Mouse (Mus musculus): Measurements from ENCODE around the gene Gadd45gip1.
"Not testable (repeated sequence)": the region's sequence is repeated elsewhere in the genome, so short reads cannot be mapped to it uniquely, and the experiment has no call there.

Gadd45gip1 gene

DNA sequence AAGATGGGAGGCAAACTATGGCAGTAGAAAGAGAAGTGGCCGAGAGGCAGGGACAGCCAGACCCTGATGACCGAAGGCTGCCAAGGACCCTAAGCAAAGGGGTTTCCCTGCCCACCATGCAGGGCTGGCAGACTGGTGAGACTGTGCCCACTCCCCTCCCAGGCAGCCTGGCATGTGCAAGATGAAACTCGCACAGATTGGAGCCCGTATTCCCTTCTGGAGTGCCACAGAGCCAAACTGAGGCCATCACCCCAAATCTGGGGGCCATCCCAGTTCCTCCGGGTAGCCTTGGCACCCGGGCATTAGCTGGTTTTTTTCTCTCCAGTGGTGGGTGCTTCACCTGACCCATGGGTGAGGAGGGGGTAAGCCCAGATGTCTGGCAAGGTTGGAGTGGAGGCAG is 33.4 kb upstream of the Gadd45gip1 start:
- no peak for DNase-seq

DNA sequence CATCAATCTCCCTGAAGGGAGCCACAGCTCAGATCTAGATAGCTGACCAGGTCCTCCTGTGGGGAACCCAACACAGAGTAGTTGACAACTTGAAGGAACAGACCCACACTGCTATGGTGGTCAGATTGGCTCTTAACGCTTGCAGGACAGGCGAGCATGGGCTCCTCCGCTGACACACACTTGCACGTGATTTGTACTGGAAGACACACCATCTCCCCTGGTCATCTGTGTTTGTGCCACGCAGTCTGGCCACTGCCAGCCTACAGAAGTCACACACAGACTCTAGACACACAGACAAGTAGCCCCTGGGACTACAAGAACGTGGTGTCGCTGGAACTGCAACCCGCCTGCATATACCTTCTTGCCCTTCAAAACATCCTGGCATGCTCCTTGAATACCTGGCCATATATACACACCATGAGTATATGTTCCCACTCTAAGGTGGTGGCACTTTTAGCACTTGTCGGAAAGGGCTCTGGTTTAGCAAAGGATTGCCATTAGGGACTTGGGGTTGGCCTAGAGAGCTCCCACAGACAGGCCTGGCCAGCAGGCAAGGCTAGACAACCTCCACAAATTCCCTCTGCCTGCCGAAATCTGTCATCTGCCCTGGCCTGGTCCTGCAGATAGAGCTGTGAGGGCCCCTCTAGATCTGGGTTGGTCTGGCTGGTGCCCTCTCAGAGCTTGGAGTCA is 32.7 kb upstream of the Gadd45gip1 start:
- DNase-seq, result no peak

DNA sequence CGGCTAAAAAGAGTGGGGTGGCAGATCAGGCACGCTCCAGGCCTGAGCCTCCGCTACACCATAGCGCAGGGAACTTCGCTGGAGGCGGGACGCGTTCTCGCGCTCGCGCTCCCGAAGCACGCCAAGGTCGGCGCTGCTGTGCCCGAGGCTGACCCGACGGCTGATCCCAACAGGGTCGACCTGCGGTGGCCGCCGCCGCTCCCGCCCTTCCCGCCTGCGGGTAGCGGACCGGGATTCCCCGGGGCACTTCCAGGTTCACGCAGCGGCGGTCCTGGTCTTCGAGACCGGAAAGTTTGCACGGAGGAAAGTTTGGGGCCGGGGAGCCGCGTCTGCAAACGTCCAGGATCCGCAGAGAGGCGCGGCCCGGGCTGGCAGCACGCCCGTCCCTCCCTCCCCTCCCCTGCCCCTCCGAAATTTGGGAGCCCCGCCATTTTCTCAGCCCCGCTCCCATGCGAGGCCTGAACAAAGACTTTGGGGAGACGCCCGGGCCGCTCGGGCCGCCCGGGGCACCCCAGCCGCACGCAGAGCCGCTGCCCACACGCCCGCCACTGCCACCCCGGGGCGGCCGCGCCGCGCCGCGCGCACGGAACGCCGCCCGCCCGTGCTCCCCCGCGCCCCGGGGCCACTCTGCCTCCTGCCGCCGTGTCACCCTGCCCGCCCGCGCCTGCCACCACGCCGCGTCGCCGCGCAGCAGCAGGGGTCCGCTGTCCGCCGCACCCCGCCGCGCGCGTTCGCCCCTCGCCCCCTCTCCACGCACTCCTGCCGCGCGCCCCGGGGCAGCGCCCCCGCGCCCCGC is 32.0 kb upstream of the Gadd45gip1 start:
- DNase-seq, result peak; percentile 56 to 57

DNA sequence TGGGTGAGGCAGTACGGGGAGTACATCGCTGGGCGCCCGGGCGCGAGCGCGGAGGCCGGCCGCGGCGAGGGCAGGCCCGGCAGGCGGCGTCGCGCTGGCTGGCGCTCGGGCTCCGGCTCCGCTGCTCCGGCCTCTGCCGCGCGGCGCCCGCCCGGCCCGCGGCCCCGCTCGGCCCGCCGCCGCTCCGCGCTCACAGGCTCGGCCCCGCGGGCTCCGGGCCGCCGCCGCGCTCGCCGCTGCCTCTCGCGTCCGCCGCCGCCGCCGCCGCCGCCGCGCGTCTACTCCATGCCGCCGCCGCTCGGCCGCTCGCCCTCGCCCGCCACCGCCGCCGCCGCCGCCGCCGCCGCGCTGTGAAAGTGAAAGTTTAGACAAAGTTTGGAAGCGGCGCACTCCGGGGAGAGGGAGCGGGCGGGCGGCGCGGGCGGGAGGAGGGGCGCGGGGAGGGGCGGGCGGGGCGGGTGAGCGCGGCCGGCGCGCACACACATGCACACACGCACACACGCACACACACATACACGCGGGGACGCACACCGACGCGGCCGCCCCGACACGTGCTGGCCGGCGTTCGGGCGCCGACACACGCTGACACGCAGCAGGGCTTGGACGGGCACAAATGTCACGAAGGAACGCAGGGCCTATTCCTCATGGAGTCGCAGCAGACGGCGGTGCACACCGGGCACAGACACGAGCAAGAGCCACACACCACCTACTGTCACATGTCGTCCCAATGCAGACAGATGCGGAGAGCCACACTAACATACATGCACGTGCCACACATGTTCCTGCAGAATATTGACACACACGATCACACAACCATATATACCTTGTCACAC is 31.1 kb upstream of the Gadd45gip1 start, which contains the start of gene Nfix:
Gene Nfix (minus strand): TSS at position 346 of the 833 bp plus-strand sequence.
- DNase-seq, result peak; percentile 81 to 83

DNA sequence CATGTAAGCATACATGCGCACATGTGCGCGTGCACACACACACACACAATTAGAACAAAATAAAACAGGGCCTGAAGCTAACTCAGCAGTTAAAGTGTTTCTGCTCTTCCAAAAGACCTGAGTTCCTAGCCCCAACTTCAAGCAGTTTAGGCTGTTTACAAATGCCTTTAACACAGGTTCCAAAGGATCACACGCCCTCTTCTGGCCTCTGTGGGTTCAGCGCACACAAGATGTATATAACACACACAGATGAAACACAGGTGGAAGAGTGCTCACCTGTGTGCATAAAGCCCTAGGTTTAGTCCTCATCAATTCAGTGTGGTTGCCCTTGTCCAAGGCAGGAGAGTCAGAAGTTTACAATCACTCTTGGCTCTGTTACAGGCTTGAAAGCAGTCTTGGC is 25.3 kb upstream of the Gadd45gip1 start:
- no peak for DNase-seq

DNA sequence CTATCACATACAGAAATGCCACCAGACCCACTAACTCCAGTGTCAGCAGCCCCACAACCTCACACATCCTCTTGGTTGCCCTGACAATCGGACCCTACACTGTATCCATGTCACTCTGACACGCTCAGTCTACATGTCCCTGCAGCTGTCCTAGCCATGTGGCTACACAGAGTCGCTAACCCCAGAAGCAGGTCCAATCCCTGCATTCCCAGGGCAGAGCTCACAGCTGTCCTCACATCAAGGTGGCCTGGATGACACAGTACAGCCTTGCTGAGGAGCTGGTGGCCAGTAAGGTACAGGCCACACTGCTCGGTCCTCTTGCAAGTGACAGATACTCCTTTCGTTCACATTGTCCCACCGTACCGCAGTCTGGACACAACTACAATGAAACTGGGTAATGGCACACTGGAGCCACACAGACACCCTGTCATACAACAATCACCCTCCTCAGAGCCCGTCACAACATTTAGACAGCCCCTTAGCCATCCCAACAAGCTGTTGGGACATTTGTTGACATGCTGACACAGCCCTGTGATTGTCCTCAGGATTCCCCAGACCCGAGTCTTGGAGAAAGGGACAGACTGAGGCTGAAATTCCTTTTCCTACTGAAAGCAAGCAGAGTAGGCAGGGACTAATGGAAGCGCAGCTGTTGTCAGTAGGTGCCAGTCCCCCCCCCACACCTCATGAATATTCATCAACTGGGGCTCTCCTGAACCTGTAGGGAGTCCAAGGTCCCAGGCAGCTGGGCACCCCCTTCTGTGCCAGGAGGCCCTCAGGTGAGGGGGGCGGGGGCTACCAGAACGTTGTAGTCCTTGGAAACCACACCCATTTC is 22.0 kb upstream of the Gadd45gip1 start:
- no peak for DNase-seq

DNA sequence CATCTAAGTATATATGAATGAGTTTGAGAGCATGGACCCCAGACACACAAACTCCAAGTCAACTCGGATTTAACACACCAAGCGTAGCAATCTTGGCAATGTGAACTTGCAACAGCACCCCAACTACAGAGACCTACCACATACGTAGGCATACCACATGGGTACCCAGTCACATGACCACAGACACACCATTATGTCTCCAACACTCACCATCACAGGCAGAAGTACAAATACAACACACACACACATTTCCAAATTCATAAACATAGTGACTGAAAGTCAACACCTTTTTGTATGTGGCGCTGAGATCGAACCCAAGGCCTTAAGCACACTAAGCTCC is 21.4 kb upstream of the Gadd45gip1 start:
- DNase-seq, result no peak

DNA sequence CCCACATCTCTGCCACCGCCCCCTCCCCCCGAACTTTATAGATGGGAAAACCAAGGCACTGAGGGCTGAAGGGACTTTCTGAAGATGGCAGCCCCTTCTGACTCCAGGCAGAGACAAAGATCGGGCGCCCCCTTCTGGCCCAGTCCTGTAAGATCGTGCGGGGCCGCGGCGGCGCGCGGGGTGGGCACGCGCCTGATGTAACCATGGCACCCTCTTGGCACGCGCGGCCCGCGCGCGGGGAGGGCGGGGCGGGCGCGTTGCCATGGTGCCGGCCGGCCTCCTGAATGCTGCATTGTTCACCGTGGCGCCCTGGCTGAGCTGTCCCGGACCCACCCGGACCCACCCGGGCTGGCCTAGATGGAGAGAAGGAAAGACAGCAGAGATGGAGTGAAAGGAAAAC is 20.4 kb upstream of the Gadd45gip1 start:
- peak; percentile 90 to 94 for DNase-seq

DNA sequence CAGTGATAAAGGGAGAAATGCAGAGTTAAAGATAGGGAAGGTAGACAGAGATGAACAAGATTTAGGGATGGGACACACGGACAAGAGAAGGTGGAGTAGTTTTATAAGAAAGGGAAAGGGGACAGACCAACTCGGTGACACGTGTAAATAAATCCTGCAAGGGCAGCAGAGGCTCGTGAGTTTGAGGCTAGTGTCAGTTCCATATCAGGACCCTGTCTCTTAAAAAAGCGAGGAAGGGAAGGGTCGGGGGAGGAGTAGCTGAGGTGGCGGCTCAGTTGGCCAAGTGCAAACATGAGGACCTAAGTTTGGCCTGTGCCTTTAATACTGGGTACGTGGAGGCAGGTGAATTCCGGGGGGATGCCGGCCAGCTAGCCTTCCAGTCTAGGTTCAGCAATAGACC is 20.0 kb upstream of the Gadd45gip1 start:
- DNase-seq, result no peak

DNA sequence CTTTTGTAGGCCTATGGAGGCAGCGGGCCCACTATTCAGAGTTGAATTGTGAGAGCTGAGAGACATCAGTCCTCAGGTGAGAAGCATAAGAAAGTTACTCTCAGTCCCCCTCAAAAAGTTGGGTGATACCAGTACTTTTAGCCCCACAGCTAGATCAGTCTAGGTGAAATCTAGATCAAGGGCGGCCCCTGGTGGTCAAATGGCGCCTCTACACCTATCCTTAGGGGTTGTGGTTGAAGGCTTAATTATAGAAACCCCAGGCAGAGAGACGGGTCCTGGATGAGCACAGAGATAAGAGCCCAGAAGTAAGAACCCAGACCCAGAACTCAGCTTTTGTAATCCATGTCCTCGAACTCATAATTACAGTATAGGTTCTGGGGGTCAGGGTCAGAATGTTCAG is 18.3 kb upstream of the Gadd45gip1 start:
- DNase-seq, result peak; percentile 78 to 82

DNA sequence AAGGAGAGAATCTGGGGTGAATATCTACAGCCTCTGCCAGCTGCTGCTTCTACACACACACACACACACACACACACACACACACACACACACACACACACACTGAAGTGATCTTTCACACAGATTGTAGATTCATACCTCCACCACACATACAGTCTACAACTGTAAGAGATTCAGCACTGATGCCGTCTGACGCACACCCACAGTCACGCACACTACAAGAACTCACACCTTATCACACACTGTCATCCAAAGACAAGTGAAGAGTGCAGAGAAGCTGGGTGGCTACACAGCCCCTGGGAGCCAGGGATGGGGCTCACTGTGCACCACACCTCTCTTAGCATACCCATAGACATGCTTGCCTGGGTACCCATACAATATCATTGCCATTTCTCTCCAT is 17.5 kb upstream of the Gadd45gip1 start:
- DNase-seq, result no peak

DNA sequence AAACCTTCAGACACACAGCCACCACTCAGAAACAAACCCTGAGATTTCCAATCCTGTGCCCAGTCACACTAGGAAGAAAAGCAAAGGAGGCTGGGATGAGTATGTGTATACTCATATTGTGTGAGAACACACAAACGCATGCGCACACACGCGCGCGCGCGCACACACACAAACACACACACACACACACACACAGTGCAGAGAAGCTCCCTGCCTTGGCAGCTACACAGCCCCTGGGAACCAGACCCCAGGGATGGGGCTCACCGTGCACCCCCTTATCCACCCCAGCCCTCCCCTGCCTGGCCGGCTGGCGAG is 17.1 kb upstream of the Gadd45gip1 start:
- no peak for DNase-seq

DNA sequence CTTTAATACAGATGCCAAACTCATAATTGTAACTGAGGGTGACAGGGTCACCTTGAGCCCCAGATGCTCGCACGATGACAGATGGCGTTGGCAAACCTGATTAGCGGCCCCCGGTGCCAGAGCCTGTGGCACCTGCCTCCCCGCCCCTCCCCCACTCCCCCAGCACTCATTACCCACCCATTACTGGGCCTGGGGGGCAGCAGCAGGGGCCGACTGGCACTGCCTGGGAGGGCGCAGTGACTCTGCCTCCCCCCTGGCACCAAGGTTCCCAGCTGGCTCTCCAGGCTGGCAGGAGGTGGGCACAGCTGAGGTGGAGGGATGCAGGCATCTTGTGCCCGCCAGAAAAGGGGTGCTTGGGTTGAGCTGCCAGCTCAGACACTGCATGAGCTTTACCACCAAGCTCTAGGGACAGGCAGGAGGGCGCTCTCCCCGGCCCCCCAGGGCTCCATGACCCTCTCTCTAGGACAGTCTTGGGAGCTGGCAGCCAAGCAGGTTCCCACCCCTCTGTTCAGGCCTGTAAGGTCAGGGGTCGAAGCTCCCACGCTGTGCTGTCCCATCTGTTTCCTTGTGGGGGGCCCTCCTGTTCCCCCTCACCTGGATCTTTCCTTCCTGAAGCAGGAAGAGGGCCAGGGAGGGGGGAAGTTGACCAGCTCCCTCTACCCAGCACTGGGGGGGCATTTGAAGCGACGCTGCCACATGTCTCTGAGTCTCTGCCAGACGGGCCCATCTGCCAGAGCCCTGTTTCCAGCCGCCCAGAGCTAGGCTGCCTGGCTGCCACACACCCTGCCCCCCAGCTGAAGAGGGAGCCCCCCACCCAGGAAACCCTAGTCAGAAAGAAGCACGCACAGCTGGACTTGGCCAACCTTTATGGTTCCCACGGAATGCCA is 16.5 kb upstream of the Gadd45gip1 start:
- DNase-seq, result no peak

DNA sequence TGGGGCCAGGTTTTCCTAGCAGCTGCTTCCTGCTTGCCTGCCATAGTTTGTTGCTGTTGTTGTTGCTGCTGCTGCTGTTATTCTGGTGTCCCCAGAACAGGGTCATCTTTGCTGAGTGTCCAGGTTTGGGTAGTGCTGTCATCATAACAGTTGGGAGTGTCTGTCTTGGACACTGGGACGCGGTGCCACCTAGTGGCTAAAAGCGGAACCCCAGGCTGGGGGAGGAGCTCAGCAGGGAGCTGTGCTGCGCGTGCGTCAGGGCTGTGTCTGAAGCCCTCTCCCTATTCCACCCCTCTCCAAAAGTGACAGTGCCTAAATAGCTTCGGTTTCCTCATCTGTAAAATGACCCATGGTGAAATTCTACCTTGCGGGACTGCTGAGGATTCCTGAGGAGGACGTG is 15.8 kb upstream of the Gadd45gip1 start:
- peak; percentile 90 to 95 for DNase-seq

DNA sequence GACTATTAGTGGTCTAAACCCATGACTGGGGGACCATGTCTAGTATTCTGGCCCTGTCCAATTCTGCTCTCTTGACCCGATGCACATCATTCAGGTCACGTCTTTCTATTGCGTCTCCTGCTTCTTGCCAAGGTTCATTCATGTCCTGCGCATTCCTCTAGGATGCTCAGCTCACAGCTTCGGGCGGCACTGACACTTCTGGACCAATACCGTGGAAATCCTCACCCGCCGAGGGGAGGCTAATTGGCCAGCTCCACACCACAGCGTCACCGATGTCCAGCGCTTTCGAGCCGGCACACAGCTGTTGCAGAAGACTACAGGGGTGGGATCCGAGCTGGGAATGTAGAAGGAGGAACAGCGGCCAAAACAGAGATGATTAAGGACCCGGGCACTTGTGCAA is 15.2 kb upstream of the Gadd45gip1 start:
- no peak for DNase-seq

DNA sequence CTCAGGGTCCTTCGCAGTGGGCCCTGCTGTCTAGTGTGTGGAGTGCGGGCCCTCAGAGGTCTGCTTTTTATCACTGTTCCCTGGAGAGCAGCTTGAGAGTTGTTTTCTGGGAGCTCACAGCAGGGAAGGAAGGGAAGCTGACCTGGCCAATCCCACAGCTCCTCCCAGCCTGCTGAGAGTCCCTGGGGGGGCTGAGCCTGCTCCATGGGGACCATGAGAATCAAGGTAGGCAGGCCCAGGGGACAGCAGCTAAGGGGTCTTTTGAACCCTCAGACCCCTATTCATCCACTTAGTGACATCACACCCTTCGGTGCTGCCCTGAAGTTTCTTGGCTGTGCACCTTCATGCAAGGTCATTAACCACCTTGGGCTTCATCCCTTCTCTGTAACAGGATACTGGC is 8.6 kb upstream of the Gadd45gip1 start, which contains the start of gene Dand5:
Gene Dand5 (minus strand): TSS at position 101 of the 400 bp plus-strand sequence.
- no peak for DNase-seq

DNA sequence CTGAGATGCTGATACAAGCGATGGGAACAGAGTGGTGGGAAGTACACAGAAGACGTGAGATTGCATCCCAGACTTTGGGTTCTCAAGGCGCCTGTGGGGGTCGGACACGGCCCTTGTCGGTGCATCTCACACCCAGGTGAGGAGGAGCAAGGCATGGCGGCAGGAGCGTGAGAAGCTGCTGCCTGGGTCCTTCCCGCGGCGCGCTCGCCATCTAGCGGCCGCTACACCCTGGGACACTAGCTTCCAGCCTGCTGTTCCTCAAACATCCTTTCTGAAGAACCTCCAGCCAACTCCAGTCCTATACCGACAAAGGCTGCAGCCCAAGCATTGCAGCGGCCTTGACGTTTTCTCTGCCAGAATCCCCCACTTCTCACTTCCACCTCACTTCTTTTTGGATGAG is 7.7 kb upstream of the Gadd45gip1 start:
- DNase-seq, result peak; percentile 50 to 52

DNA sequence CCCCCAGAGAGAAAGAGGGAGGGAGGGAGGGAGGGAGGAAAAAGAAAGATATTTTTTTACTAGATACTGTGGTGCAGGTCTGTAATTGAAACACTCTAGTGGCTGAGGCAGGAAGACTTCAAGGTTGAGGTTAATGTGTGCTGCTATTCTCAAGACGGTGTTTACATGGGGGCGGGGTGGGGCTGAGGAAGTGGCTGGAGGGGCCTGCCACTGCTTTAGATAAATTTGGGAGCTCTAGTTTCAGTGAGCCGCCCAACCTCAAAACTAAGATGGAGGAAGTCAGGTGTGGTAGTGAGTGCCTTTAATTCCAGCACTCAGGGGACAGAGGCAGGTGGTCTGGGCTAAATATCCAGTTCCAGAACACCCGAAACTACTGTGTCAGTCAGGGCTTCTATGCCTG is 5.7 kb upstream of the Gadd45gip1 start:
- DNase-seq, result no peak

DNA sequence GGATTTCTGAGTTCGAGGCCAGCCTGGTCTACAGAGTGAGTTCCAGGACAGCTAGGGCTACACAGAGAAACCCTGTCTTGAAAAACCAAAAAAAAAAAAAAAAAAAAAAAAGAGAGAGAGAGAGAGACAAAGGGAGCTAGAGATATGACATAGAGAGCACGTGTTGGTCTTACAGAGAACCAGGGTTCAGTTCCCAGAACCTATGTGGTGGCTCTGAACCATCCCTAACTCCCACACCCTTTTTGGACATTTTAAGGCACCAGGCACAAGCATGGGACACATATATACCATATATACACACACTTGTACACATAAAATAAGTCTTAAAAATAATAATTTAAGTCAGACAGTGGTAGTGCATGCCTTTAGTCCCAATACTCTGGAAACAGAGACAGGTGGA is 4.8 kb upstream of the Gadd45gip1 start:
- not testable (repeated sequence) for DNase-seq

DNA sequence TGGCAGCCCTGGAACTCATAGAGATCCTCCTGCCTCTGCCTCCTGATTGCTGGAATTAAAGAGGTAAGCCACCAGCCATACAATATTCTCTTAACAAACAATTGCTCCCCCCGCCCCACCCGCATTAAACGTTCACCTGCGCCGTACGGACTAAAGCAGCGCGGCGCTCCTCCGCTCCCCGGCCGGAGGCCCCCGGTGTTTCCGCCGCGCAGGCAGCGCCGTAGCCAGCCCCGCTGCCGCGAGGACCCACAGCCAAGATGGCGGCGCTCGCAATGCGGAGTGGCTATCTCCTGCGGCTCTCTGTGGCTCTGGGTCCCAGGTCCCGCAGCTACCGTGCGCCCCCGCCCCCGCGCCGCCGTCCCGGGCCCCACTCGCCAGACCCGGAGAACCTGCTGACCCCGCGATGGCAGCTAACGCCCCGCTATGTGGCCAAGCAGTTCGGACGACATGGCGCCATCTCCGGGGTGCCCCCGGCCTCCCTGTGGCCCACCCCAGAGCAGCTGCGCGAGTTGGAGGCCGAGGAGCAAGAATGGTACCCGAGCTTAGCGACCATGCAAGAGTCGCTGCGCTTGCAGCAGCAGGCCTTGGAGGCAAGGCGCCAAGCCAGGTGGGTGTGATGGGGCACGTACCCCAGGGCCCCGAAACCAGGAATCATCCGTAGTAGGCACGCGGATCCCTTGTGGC is 854 bp downstream of the Gadd45gip1 start:
- DNase-seq, result peak; percentile 72 to 76

All from lung, adult 18-20 months (tissue).